Mouse (Mus musculus) adipocyte (in vitro differentiated cells): ENCODE measurements around the gene Ccnt2.
"Not testable (repeated sequence)": the region's sequence is repeated elsewhere in the genome, so short reads cannot be mapped to it uniquely, and the experiment has no call there.

Experiments used
- DNase-seq: peaks from one replicate; pipeline ENCODE4 v3.0.0-alpha.2; 2016; ENCODE audit warnings: low spot score

Gene Ccnt2

DNA sequence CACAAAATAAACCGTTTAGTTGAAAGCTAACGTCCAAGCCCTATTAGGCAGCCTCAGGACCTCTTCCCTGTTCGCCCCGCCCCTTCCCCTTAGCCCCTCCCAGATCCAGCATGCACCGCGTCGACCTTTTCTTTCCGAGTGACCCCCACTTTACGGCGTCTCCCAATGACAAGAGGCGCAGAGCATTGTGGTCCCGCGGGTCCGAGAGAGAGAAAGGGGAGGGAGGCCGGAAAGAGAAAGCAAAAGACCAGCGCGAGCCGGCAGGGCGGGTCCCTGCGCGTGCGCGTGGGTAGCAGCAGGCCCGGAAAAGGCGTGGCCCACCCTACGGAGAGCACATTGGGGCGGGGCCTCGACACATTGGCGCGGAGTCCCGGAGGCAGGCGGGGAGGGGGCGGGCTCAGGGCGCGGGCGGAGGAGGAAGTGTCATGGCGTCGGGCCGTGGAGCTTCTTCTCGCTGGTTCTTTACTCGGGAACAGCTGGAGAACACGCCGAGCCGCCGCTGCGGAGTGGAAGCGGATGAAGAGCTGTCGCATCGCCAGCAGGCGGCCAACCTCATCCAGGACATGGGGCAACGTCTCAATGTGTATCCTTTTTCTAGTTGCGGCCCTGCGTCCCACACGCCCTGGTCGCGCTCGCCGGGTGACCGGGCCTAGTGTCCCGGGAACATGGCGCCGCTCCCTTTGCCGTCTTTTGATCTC is at the start of gene Ccnt2:
Ccnt2 (plus strand) TSS at position 362 of the 698 bp plus-strand sequence.
- DNase-seq: peak; percentile 100

DNA sequence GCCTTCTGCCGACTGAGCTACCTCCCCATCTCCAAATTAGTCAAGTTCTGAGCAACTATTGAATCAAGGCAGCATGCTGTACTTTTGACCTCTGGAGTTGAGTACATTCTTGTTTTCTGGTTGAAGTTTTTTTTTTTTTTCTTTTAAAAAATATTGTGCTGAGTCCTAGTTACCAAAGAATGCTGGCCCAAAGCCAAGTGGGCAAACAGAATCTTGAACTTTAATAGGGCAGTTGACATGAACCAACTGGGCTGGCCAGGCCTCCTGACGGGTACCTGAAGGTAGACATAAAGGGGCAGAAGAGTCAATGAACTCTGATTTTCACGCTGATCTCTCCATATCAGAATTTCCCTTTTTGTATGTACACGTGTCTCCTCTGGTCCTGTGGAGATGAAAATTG is 44.9 kb upstream of the Ccnt2 start, which contains the start of gene Acmsd:
Acmsd (plus strand) TSS at position 318 of the 400 bp plus-strand sequence.
- DNase-seq: peak; percentile 29

DNA sequence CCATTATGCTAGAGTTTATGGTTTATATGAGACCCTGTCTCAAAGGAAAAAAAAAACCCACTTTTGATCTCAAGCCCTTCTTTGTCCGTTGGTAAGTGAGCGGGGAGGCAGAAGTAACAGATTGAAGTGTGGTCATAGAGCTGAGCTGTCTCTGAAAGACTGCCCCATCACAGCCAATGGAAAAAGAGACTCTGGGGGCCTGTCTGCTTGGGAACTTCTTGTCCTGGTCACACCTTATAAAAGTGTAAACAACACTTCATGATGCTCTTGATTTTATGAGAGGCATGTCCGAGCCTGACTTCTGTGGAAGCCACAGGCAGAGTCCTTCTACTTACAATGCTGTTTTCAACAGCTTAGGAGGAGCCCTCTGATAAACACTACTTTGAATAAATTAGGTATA is 42.9 kb upstream of the Ccnt2 start:
- DNase-seq: no peak

DNA sequence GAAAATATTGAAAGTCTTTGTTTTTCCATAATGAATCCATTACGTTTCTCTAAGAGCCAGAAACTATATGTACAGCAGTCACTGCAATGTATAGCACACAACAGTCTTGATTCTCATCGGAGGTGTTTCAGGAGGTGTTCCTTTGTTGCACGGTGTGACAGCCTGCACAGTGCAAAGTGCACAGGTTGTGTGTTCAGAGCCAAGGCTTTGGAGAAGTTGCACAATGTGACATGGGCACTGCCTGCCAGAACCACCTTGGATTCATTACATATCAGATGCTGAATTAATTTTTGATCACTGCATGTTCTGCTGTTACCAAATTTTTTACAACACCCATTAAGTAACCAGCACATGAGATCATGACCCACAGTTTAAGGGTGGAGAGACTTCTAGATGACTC is 41.5 kb upstream of the Ccnt2 start:
- DNase-seq: no peak

DNA sequence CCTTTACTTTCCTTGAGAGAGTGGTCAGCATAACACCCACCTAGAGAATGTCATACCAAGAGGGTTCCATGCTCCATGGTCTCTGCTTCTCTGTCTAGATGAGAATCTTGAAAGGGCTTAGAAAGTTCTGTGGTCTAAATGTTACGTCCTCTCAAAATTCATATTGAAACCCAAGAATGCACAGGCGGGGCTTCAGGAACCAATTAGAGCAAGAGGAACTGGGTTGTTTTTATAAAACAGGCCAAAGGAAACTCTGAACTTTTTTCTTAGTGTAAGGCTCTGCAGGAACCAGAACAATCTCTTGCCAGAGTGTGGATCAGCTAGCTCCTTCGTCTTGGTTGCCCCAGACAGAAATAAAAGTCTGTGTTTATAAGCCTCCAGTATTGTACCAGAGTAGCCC is 41.1 kb upstream of the Ccnt2 start:
- DNase-seq: no peak

DNA sequence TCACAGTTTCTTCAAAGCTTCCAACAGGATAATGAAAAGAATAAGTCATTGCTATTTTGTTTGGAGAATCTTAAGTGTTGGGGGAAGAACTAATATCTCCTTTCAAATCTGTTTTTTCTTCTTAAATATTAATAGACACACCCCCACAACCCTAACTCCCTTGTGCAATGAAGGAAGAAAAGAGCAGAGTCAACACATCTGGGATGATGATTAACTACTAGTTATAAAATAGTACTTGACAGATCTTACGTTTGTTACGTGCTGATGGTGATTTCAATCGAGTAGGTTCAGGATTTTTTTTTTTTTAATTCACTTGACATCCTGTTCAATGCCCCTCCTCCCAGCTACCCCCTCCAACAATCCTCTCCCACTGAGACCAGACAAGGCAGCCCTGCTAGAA is 38.6 kb upstream of the Ccnt2 start:
- DNase-seq: no peak

DNA sequence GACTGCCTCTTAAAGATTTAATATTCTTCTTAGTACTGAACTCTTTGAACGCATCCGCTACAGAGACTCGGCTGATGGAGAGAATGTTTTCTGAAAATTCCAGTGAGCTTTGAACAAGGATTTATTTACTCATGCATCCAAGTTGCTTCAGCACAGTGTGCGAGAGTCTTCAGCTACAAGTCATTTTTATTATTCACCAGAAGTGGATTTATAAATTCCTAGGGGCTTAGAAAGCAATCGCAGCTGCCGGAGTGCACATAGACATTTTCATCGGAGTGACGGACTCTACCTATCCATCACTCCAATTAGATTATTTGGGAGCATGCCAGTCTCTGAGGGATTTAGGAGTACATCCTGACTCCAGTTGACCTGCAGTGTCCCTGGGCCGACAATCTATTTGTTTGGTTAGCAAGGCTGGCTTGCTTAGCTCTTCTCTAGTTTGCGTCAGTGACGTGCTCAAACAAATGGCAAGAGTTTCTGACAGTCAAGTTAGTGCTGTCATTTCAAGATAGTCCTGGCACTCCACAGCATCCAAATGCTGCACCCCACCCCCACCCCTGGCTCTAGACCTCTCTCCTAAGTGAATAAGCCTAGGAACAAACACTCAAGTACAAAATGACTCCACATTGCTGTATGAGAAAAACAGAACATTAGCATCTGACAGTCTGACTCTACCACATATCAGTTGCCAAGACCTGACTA is 23.4 kb upstream of the Ccnt2 start:
- DNase-seq: no peak

DNA sequence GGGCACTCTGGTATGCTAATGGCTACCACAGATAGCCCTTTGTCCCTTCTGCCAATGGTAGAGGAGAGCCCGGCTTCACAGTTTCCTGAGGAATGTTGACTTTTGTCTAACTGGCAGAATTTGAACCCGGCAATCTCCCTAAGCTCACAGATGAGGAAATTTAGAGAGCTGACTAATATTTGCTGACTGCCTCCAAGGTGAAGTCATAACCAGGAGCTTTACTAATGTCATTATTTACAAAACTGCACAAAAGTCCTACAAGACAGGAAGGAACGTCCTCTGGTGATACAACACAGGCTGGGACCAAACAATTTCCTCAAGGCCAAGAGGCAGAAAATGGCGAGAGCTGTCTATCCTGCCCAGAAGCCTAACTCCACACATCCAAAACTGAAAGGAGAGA is 18.2 kb upstream of the Ccnt2 start:
- DNase-seq: no peak

DNA sequence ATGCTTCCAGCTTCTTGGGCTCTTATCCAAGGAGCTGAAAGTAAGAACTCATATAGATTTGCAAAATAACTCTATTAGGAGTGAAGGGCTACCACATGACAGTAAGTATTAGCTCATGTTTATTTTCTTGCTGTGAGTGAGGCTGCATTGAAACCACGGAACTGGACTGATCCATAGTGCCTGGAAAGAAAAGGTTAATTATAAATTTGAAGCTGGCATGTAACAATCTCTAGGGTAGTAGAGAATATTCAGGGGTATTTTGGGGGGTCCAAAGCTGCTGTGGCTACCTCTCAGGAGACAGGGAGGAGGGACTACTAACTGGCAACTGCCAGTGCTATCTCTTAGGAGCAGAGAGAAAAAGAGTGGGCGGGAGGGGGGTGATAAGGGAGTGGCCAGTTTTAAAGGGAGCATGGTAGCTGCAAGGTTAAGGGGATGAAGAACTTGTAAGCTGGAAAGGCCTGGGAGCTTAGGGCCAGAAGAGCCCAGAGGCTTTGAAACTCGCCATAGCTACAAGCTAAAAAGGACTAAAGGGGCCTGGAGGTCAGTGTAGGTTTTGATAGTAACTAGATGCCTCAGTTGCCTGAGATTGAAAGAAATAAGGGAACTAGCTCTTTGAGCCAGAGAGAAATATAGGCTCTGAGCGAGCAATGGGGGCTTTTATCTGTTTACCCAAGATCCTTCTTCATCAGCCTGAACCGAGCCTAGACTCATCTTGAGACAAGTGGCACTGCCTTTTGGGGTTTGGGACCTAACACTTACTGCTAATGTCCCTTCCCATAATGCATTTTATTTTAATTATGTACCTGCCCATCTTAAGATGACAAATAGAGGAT is 17.4 kb upstream of the Ccnt2 start:
- DNase-seq: no peak

DNA sequence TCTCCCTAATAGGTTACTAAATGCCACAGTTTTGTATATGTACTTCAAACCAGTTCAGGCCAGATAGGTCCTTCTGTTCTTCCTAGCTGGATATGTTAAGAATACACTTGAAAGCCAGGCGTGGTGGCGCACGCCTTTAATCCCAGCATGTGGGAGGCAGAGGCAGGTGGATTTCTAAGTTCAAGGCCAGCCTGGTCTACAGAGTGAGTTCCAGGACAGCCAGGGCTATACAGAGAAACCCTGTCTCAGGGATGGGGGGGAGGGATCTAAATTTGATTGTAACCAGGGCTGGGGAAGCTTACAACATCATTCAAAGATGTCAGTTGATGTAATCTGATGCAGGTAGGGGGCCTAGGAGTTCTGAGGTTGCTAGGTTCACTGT is 16.8 kb upstream of the Ccnt2 start:
- not testable (repeated sequence) for DNase-seq

DNA sequence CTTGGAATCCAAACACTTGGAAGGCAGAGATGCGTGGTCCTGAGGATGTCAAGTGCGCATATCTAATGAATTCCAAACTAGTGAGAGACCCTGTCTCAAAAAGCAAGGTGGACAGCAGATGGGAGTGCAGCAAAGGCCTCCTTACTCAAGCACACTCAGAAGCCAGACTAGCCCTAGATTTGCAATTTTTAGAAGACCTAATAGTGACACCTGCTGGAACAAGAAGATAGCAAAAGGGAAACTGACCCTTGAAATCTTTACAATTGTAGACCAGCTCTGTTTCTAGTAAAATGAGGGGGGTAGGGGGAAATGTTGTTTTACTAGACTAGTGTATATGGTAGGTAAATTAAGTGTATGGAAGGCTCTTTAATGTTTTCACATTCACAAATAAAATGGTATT is 8.5 kb upstream of the Ccnt2 start:
- DNase-seq: peak; percentile 53

DNA sequence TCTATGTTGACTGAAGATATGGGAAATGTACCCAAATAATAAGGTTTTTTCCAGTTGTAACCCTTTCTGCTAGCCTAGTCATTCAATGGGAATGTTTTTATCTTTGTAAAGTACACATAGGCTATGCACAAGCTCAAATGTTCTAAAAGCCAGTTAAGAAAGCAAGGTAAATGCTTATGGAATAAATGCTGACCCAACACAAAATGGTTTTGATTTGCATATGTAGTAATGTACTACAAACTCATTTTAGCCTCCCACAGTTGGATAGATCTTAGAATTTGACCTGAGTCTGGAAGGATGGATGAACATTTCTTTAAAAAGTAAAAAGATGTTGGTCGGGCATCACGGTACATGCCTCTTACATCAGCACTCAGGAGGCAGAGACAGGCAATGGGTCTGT is 7.2 kb upstream of the Ccnt2 start:
- no peak for DNase-seq

DNA sequence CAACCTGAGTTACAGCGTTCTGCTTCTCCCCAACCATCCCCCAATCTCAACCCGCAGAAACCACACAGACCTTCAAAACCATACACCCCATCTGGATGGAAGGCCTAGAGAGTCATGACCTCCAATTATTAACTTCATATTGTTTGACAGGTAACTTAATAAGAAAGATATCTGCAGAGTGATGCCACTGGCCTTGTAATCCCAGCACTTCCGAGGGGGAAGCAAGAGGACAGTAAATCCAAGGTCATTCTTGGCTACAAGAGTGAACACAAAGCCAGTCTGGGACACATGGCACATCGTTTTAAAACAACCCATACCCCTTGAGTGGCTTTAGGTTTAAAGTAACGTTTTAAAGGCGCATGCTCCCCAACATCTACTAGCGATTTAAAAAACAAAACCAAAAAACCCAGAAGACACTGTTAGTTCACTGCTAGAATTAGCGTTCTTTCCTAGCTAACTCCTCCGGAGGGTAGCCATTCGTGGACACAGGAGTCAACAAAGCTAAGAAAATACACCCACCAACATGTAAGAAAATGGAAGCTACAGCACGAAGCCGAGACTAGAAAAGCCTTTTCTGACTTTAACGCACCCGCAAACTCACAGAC is 664 bp upstream of the Ccnt2 start:
- DNase-seq: no peak

DNA sequence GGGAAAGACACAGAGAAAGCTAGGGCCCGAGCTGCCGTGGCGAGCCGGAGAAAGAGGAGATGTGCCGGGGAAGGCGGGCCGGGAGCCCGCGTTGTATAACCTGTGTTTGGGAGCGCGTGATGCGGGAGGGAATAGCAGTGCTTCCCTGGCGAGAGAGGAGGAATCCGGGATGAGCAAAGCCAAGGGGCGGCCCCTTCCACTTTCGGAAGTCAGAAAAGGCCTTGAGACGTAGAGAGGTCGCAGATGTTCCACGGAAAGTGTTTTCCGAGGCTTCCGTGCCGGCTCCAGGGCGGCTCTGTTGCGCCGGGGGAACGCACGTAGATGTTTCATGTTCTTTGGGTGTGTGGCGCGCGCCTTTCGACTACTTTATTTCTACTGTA is 527 bp downstream of the Ccnt2 start:
- DNase-seq: peak; percentile 71

DNA sequence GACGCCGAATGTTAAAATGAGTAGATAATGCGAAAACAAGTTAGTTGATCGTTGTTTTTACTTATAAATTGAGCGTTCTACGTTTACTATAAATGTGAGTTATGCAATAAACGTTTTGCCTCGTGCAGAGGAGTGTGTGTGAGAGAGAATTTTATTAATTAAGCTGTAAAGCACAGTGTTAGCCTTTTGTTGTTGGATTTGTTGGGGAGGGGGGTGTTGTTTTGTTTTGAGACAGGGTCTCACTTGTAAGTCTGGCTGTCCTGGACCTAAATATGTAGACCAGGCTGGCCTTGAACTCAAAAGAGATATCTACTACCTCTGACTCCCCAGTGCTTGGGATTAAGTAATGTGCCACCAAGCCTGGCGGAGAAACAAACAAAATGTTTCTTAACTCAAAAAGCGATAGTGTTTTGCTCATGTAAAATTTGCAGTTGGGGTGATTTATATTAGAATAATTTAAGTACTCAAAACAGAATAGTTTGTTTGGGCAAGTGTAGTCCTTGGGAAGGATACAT is 1.3 kb downstream of the Ccnt2 start:
- peak; percentile 34 for DNase-seq

DNA sequence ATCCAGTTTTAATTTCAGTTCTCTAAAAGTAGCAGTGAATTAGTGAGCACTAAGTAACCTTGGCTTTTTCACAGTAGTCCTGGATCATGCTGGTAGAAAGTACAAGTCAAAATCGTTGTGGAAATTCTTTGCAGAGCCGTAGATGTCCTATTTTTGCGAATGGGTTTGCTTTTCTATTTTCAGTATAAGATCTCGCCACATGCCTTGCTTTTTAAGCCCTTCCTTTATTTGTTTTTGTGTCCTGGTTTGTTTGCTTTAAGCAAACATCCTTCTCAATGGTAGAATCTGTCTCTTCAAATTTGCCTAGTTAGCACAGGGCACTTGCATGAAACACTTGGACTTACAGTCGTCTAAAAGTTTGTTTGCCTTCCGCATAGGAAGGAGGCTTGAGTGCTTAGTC is 2.3 kb downstream of the Ccnt2 start:
- no peak for DNase-seq

DNA sequence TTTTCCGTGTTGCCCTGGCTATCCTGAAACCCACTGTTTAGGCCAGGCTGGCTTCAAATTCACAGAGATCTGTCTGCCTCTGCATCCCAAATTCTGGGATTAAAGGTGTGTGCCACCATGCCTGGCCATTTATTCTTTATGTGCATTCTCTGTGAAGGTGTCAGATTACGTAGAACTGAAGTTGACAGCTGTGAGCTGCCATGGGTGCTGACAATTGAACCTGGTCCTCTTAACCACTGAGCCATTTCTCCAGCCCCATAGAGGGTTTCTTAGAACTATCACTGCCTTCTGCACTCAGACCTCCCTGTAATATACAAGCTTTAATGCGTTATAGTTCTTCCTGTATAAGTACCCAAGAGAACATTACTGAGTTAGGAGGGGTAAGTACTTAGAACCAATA is 4.6 kb downstream of the Ccnt2 start:
- DNase-seq: no peak

DNA sequence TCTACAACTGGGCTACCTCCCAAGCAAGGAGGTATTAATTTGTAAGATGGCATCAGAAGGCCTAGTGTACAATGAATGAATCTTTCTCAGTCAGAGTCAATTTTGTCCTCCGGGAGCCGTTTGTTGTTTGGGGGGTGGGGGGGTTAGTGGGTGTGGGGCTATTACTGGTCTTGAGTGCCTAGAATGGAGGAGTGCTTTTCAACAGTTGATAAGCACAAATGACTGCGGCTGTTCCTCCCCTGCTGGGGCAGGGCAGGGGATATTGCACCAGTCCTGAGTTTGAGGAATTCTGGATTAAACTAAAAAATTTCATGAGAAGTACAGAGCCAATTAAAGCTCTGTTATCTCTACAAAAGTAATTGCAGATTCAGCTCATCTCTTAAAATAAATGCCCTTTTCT is 6.2 kb downstream of the Ccnt2 start:
- no peak for DNase-seq

DNA sequence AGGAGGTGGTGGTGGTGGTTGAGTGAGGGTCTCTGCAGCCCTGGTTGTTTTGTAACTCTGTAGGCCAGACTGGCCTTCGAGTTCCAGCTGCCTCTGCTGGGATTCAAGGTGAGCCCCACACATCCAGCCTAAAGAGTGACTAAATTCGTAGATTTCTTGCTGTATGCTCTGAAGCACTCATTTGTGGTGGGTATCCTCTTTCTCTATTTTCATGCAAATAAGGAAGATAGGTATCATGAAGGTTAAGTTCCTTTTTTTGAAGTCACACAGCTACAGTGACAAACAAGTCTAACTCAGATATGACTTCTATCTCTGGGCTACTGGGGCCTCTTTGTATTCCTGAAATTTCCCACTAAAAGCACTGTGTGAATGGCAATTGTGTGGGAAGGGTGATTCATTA is 6.9 kb downstream of the Ccnt2 start:
- DNase-seq: no peak

DNA sequence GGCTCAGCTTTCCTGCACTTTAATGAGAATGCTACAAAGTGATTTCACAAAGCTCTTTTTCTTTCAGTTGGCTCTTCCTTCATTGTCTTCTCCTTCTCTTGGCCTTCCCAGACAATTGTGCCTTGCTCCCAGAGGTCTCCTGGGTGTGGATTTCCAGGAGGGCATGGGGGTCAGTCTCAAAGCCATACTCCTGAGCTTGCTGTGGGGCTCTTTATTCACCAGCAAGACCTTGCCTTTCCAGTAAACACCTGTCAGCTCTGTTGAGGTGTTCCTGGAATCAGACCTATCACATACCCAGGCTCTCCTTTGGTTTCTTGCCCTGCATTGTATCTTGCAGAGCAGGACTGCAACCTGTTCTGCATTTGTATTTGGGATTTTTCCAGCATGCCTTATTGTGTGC is 9.9 kb downstream of the Ccnt2 start:
- no peak for DNase-seq

DNA sequence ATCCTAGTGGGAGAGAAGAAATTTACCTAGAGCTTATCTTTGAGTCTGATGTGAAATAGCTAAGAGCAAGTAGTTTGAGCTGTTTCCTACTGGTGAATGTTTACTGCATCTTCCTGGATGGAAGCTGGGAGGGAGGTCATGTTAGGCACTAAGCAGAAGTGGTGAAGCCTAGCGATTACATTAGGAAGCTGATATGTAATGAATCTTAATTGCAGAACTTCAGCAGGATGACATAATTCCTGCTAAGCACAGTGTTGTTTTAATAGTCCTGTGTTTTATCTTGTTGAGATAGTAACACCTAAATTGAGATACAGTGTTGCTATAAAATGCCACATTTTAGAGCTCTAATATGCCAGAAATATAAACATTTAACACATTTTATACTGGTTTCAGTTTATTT is 11.9 kb downstream of the Ccnt2 start:
- DNase-seq: no peak

DNA sequence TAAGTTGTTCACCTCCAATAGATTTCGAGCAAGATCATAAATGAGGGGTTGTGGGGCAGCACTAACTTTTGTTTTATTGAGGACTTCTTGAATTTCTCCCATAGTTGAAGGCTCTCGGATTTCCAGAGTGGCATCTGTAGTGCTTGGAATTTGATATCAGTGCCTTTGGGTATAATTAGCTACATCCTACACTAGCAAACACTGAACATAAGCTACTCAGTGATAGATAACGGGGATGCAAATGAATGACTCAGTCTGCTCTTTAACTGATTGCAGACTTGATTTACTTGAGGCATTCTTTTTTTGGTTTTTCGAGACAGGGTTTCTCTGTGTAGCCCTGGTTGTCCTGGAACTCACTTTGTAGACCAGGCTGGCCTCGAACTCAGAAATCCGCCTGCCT is 15.0 kb downstream of the Ccnt2 start:
- DNase-seq: no peak
